Mouse (Mus musculus): ENCODE data around the gene Nrxn3. TPM values are rescaled to one million over a fixed set of nuclear protein-coding genes. Genes with fewer than 3 reads are reported as not detected.

Gene Nrxn3
- polyA plus RNA-seq, 1 experiment from 2014 or later, result 42.5 TPM

- peak; percentile 58 for ATAC-seq (ENCODE audit: low FRiP score, low read depth)
- Histone ChIP-seq H3K4me3 (no peak overlapping the region), H3K9me3 (no peaks in the 10 kb centered on the region), H3K27me3 (no peaks in the 10 kb centered on the region), H3K36me3 (no peaks in the 10 kb centered on the region), H3K4me2 (replicated peaks) (no peak overlapping the region), H3K4me1 (peaks cover 22% of the 10 kb centered on the region), H3K9ac (replicated peaks) (no peak overlapping the region), H3K27ac (replicated peaks) (no peak overlapping the region)
- 62% methylated on average over 4 of the region's 4 CpGs for WGBS
Observed at GRCm38 (mm10) chr12:88818622-88819334, 96.1 kb downstream of the Nrxn3 start.

GRCm38 (mm10) chr12:88819335-88819709 lies 96.6 kb downstream of the Nrxn3 start:
- H3K27ac ChIP-seq (replicated peaks), result no peak overlapping the region
- H3K4me1 ChIP-seq, result peaks cover 22% of the 10 kb centered on the region
- H3K9ac ChIP-seq (replicated peaks), result no peak overlapping the region
- no peak overlapping the region for H3K4me3 ChIP-seq
- no peak overlapping the region for H3K4me2 ChIP-seq (replicated peaks)
- 64% methylated on average over 5 of the region's 5 CpGs for WGBS
- no peaks in the 10 kb centered on the region for H3K9me3 ChIP-seq
- H3K36me3 ChIP-seq, result no peaks in the 10 kb centered on the region
- no peaks in the 10 kb centered on the region for H3K27me3 ChIP-seq
- no peak for ATAC-seq (ENCODE audit: low FRiP score, low read depth)

- Histone ChIP-seq H3K9me3 (no peaks in the 10 kb centered on the region), H3K27me3 (no peaks in the 10 kb centered on the region), H3K27ac (replicated peaks) (no peak overlapping the region), H3K36me3 (no peaks in the 10 kb centered on the region), H3K4me3 (no peak overlapping the region), H3K4me2 (replicated peaks) (no peak overlapping the region), H3K4me1 (peaks cover 22% of the 10 kb centered on the region), H3K9ac (replicated peaks) (no peak overlapping the region)
- 3% methylated on average over 3 of the region's 3 CpGs for WGBS
- no peak; the same call in 1 of the 2 replicates for ATAC-seq (ENCODE audit: low FRiP score, low read depth)
Observed at GRCm38 (mm10) chr12:88820131-88820530, 97.5 kb downstream of the Nrxn3 start.

- peaks cover 4% of the 10 kb centered on the region for H3K4me1 ChIP-seq
- H3K27me3 ChIP-seq, result no peaks in the 10 kb centered on the region
- H3K9me3 ChIP-seq, result no peaks in the 10 kb centered on the region
- ATAC-seq (ENCODE audit: low FRiP score, low read depth), result no peak
- WGBS, result 77% methylated on average over 1 of the region's 1 CpGs
- no peak overlapping the region for H3K4me2 ChIP-seq (replicated peaks)
- H3K9ac ChIP-seq (replicated peaks), result no peak overlapping the region
- H3K4me3 ChIP-seq, result no peak overlapping the region
- H3K27ac ChIP-seq (replicated peaks), result no peak overlapping the region
- no peaks in the 10 kb centered on the region for H3K36me3 ChIP-seq
Observed at GRCm38 (mm10) chr12:88830851-88831250, 108.2 kb downstream of the Nrxn3 start.

- Histone ChIP-seq H3K36me3 (no peaks in the 10 kb centered on the region), H3K4me2 (replicated peaks) (no peak overlapping the region), H3K27ac (replicated peaks) (no peak overlapping the region), H3K9ac (replicated peaks) (no peak overlapping the region), H3K27me3 (no peaks in the 10 kb centered on the region), H3K4me3 (no peak overlapping the region), H3K9me3 (no peaks in the 10 kb centered on the region), H3K4me1 (peaks cover 7% of the 10 kb centered on the region)
- ATAC-seq (ENCODE audit: low FRiP score, low read depth), result 0 out of 2 replicates have a peak, but pooled peaks have one; percentile 34
- WGBS, result 11% methylated on average over 2 of the region's 2 CpGs
Observed at GRCm38 (mm10) chr12:88835821-88836220, 113.1 kb downstream of the Nrxn3 start.

GRCm38 (mm10) chr12:88839724-88840123 lies 117.0 kb downstream of the Nrxn3 start:
- H3K9ac ChIP-seq (replicated peaks), result no peak overlapping the region
- no peak for ATAC-seq (ENCODE audit: low FRiP score, low read depth)
- no peak overlapping the region for H3K4me3 ChIP-seq
- H3K36me3 ChIP-seq, result no peaks in the 10 kb centered on the region
- no peak overlapping the region for H3K4me2 ChIP-seq (replicated peaks)
- 90% methylated on average over 7 of the region's 7 CpGs for WGBS
- H3K9me3 ChIP-seq, result no peaks in the 10 kb centered on the region
- peaks cover 7% of the 10 kb centered on the region for H3K4me1 ChIP-seq
- no peaks in the 10 kb centered on the region for H3K27me3 ChIP-seq
- H3K27ac ChIP-seq (replicated peaks), result no peak overlapping the region

- ATAC-seq (ENCODE audit: low FRiP score, low read depth), result no peak
- 67% methylated on average over 6 of the region's 6 CpGs for WGBS
- Histone ChIP-seq H3K9me3 (no peaks in the 10 kb centered on the region), H3K27me3 (no peaks in the 10 kb centered on the region), H3K4me2 (replicated peaks) (no peak overlapping the region), H3K9ac (replicated peaks) (no peak overlapping the region), H3K36me3 (no peaks in the 10 kb centered on the region), H3K4me3 (no peak overlapping the region), H3K27ac (replicated peaks) (no peak overlapping the region), H3K4me1 (no peaks in the 10 kb centered on the region)
Observed at GRCm38 (mm10) chr12:88841350-88841749, 118.7 kb downstream of the Nrxn3 start.

- H3K4me1 ChIP-seq, result peaks cover 7% of the 10 kb centered on the region
- 47% methylated on average over 6 of the region's 6 CpGs for WGBS
- no peaks in the 10 kb centered on the region for H3K36me3 ChIP-seq
- H3K27ac ChIP-seq (replicated peaks), result no peak overlapping the region
- no peaks in the 10 kb centered on the region for H3K27me3 ChIP-seq
- H3K9ac ChIP-seq (replicated peaks), result no peak overlapping the region
- no peaks in the 10 kb centered on the region for H3K9me3 ChIP-seq
- H3K4me3 ChIP-seq, result no peak overlapping the region
- H3K4me2 ChIP-seq (replicated peaks), result no peak overlapping the region
- peak; percentile 87 for ATAC-seq (ENCODE audit: low FRiP score, low read depth)
Observed at GRCm38 (mm10) chr12:88850400-88851179, 127.9 kb downstream of the Nrxn3 start.

- WGBS, result 71% methylated on average over 4 of the region's 4 CpGs
- no peak for ATAC-seq (ENCODE audit: low FRiP score, low read depth)
- H3K27me3 ChIP-seq, result no peaks in the 10 kb centered on the region
- no peaks in the 10 kb centered on the region for H3K9me3 ChIP-seq
- no peak overlapping the region for H3K9ac ChIP-seq (replicated peaks)
- no peak overlapping the region for H3K4me2 ChIP-seq (replicated peaks)
- no peak overlapping the region for H3K27ac ChIP-seq (replicated peaks)
- peaks cover 7% of the 10 kb centered on the region for H3K4me1 ChIP-seq
- H3K36me3 ChIP-seq, result no peaks in the 10 kb centered on the region
- no peak overlapping the region for H3K4me3 ChIP-seq
Observed at GRCm38 (mm10) chr12:88854039-88854438, 131.4 kb downstream of the Nrxn3 start.

GRCm38 (mm10) chr12:88857701-88858100 lies 135.0 kb downstream of the Nrxn3 start:
- Histone ChIP-seq H3K9me3 (no peaks in the 10 kb centered on the region), H3K4me3 (no peak overlapping the region), H3K4me2 (replicated peaks) (no peak overlapping the region), H3K27ac (replicated peaks) (no peak overlapping the region), H3K27me3 (no peaks in the 10 kb centered on the region), H3K36me3 (no peaks in the 10 kb centered on the region), H3K4me1 (peaks cover 13% of the 10 kb centered on the region), H3K9ac (replicated peaks) (no peak overlapping the region)
- 87% methylated on average over 2 of the region's 2 CpGs for WGBS
- ATAC-seq (ENCODE audit: low FRiP score, low read depth), result no peak

GRCm38 (mm10) chr12:88859456-88860345 lies 137.0 kb downstream of the Nrxn3 start:
- Histone ChIP-seq H3K4me2 (replicated peaks) (no peak overlapping the region), H3K9me3 (no peaks in the 10 kb centered on the region), H3K27me3 (no peaks in the 10 kb centered on the region), H3K9ac (replicated peaks) (no peak overlapping the region), H3K36me3 (no peaks in the 10 kb centered on the region), H3K4me1 (peaks cover 15% of the 10 kb centered on the region), H3K4me3 (no peak overlapping the region), H3K27ac (replicated peaks) (peak overlapping the region; percentile 57; the same call in 1 of the 2 replicates)
- 27% methylated on average over 6 of the region's 6 CpGs for WGBS
- ATAC-seq (ENCODE audit: low FRiP score, low read depth), result peak; percentile 85

All from midbrain, embryonic 12.5 days (tissue).